Mouse (Mus musculus): ENCODE data around the gene Gm27021.

The Gm27021 gene

DNA sequence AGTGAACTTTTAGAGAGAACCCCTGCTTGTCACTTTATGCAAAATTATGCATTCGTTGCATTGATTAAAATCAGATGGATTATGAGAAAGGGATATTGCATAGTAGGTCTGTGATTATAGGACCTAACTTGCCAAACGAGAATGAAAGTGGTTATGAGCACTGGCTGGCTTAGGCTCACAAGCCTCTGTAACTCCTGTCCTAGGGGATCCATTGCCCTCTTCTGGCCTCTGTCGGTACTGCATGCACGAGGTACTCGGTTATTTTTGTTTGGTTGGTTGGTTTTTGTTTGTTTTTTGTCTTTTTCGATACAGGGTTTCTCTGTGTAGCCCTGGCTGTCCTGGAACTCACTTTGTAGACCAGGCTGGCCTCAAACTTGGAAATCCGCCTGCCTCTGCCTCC, 60.0 kb downstream of the Gm27021 start:
- in situ Hi-C loops (cut with MboI) = no loop called here

- in situ Hi-C loops (cut with MboI) = no loop called here
Observed at GRCm38 (mm10) chr8:120607460-120607859, 60.4 kb downstream of the Gm27021 start.

DNA sequence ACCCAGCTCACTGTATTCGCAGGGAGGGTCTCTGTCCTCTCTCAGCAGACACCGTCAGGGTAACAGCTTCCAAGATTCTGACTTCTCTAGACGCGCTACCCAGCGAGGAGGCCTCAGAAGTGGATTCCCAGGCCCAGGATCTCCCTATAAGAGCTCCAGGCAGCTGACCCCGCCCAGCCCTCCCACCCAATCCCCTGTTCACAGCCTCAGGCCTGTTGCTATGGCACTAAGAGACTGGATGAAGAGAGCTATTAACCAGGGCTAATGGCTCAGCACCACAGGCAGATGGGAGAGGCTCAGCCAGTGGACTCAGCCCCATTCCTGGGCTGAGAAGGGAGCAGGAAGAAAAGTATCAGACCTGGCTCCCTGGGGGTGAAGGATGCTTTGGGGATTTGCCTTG, 65.2 kb downstream of the Gm27021 start:
- in situ Hi-C loops (cut with MboI) = no loop called here

DNA sequence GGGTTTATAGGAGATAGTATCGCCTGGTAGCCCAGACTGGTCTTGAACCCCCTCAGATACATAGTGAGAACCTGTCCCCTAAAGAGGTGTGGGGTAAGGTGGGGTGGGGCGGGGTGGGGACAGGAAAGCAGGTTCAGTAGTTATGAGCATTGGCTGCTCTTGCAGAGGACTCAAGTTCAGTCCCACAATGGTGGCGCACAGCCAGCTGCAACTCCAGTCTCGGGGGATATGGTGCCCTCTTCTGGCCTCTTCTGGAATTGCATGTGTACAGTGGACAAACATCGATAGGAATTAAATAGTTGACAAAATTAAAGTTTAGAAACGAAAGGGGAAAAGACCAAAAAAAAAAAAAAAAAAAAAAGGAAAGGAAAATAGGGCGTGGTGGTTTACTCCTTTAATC, 68.4 kb downstream of the Gm27021 start:
- in situ Hi-C loops (cut with MboI) = no loop called here

GRCm38 (mm10) chr8:120598579-120598978, 69.3 kb downstream of the Gm27021 start:
- in situ Hi-C loops (cut with MboI) = no loop called here

GRCm38 (mm10) chr8:120595963-120596362, 71.9 kb downstream of the Gm27021 start:
- in situ Hi-C loops (cut with MboI) = no loop called here

DNA sequence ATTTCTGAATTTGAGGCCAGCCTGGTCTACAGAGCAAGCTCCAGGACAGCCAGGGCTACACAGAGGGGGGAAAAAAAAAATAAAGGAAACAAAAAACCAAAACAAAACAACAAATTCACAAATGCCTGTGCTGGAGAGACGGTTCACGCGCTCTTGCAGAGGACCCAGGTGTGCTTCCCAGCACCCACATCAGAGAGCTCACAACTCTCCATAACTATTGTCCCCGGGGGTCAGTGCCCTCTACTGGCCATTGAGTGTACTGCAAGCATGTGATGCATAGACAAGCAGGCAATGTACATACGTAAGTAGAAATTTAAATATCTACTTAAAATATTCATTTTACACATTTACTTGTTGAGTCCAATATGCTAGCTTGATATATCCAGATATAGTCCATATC, 73.3 kb downstream of the Gm27021 start:
- in situ Hi-C loops (cut with MboI) = no loop called here

GRCm38 (mm10) chr8:120591587-120592292, 76.1 kb downstream of the Gm27021 start:
- in situ Hi-C loops (cut with MboI) = no loop called here

GRCm38 (mm10) chr8:120589921-120590320, 78.0 kb downstream of the Gm27021 start:
- in situ Hi-C loops (cut with MboI) = no loop called here

GRCm38 (mm10) chr8:120588908-120589771, 78.7 kb downstream of the Gm27021 start, which contains the start of gene Gins2:
Gene Gins2, minus strand, starts transcription at chr8:120589304.
- in situ Hi-C loops (cut with MboI) = no loop called here

DNA sequence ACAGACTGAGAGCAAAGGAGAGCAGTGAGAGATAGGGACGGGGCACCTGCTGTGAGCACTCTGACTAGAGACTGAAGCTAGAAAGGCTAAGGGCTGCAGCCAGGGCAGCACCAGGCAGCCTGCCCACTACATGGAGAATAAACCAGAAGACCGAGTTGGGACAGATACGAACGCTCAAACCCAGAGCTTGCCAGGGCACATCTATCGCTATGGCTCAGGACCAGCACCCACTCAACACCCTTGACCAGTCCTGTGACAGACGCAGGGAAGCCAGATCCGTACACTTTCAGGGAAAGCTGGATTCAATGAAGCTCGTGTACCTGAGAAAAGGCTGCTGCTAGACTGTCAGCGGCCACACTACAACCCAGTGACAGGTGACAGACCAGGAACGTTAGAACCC, 82.4 kb downstream of the Gm27021 start:
- in situ Hi-C loops (cut with MboI) = no loop called here

DNA sequence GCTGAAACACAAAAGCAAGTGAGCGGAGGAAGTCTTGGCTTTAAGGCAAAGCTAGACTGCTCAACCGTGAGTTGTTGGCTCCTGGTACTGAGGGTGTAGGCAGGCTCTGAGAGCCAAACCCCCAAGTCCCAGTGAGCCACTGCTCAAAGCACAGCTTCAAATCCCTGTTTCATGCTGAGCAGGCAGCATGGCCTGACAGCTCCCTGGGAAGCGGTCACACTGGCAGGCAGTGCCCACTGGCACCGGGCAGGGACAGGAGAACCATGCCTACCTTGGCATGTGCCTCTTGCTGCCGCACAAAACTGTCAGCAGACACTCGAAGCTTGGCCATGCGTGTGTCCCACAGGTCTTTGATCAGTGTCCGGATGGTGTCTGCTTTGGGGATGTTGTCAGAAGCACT, 86.1 kb downstream of the Gm27021 start:
- in situ Hi-C loops (cut with MboI) = no loop called here

- in situ Hi-C loops (cut with MboI) = no loop called here
Observed at GRCm38 (mm10) chr8:120581329-120581728, 86.5 kb downstream of the Gm27021 start.

DNA sequence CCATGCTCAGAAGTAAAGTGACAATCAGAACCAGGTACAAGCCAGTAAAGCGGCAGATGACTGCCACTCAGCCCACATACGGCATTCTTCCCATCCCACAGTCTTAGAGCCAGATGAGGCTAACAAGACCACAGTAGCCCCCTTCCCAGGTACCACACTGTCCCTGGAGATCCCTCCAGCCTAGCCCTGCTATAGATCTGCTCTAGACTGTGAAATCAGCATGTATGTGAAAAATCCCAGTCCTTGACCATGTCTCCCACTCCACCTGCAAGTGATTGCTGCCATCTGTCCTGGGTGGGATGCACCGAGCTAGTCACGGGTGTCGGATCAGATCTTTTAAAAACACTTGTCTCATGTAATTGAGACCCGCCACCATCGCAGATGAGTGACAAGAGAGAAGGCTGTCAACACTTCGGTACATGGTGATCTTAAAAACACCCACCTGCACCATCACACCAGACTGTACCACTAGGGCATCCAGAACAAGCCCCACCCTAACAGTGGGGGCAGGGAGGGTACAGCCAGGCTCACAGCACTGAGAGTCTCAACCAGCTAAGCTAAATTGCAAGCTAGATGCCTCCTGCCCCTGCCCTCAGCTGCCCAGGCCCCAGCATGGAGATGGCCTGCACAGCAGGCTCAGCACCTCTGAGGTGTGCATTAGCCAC, 87.4 kb downstream of the Gm27021 start:
- in situ Hi-C loops (cut with MboI) = no loop called here

GRCm38 (mm10) chr8:120577821-120578220, 90.1 kb downstream of the Gm27021 start:
- in situ Hi-C loops (cut with MboI) = no loop called here

- in situ Hi-C loops (cut with MboI) = no loop called here
Observed at GRCm38 (mm10) chr8:120575801-120576200, 92.1 kb downstream of the Gm27021 start.

DNA sequence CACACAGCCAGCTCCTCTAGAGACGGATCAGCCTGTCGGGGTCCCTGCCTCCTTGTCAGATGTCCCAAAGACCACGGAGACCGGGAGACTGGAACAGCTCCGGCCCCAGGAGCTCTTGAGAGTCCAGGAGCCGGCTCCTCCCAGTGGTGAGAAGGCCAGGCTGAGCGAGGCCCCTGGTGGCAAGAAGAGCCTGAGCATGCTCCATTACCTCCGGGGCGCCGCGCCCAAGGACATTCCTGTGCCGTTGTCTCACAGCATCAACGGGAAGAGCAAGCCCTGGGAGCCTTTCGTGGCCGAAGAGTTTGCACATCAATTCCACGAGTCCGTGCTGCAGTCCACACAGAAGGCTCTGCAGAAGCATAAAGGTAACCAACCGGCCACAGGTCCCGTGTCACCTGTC, 92.9 kb downstream of the Gm27021 start:
- in situ Hi-C loops (cut with MboI) = no loop called here

DNA sequence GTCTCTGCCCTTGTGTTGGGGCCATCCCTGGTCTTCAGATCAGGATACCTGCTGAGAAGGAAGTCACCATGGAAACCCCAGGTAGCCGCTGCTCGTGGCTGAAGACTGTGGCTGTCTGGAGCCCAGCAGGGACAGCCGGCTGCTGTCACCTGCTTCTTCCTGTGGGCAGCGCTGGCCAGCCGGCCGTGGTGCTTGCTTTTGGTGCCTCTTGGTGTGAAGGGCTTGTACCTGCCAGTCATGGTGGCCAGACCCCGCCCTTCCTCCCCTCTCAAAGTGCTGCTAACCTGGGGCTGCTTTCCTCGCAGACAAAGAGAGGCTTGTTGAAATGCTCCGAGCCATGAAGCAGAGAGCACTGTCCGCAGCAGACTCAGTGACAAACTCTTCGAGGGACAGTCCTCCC, 94.0 kb downstream of the Gm27021 start:
- in situ Hi-C loops (cut with MboI) = no loop called here

GRCm38 (mm10) chr8:120572534-120572933, 95.3 kb downstream of the Gm27021 start:
- in situ Hi-C loops (cut with MboI) = no loop called here

DNA sequence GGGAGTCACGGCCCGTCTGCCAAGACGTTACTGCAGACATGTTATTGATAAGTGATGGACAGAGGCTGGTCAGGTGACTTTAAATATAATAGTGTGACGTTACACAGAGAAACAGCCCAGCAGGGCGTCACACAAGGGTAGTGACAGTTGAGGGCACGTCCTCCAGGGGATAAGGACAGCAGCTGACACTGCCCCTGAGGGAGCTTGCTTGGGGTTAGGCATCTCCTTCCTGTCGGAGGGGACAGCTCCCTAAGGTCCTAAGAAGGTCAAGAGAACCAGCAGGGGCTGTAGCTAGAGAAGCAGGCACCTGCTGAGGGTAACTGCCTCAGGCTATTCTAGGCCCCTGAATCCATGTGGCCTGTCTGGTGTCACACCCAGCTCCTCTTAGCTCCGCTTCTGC, 96.3 kb downstream of the Gm27021 start:
- in situ Hi-C loops (cut with MboI) = no loop called here

- in situ Hi-C loops (cut with MboI) = no loop called here
Observed at GRCm38 (mm10) chr8:120569939-120570715, 97.8 kb downstream of the Gm27021 start.

- in situ Hi-C loops (cut with MboI) = no loop called here
Observed at GRCm38 (mm10) chr8:120569123-120569522, 98.8 kb downstream of the Gm27021 start.
